Mouse (Mus musculus) ES-E14 (cell line): ENCODE data around the gene Dync1i1. TPM values are rescaled to one million over a fixed set of nuclear protein-coding genes. Genes with fewer than 3 reads are reported as not detected.

Source experiments
- DNase-seq: peaks from one replicate; pipeline ENCODE4 v3.0.0-alpha.2; 2013; ENCODE audit warnings: low read depth, low spot score
- H3K27ac ChIP-seq: 2 replicates; pipeline ENCODE4 v1.5.1; 2012; ENCODE audit warnings: low read depth, mild to moderate bottlenecking, low read length, moderate library complexity, mixed read lengths; ENCODE audit not compliant: poor library complexity, insufficient read depth, severe bottlenecking
- H3K36me3 ChIP-seq: 2 replicates; pipeline ENCODE4 v1.6.1; 2012; ENCODE audit warnings: mild to moderate bottlenecking, low read length, moderate library complexity, mixed read lengths; ENCODE audit not compliant: control insufficient read depth, poor library complexity, insufficient read depth, severe bottlenecking
- H3K4me1 ChIP-seq, 2 experiments: fragments of 150-350 bp in 1 of 2; sonication (generic) in 1 of 2; 2 replicates each; pipeline ENCODE4 v1.6.1; 2012; ENCODE audit warnings: low read length in 2 of 2, mild to moderate bottlenecking in 1 of 2, mixed read lengths in 1 of 2; ENCODE audit not compliant: control insufficient read depth in 2 of 2, insufficient read depth in 2 of 2, poor library complexity in 1 of 2
- H3K4me3 ChIP-seq, 2 experiments: fragments of 150-350 bp in 1 of 2; sonication (generic) in 1 of 2; 2 replicates each; pipeline ENCODE4 v1.5.1; 2012; ENCODE audit warnings: low read length in 2 of 2, low read depth in 1 of 2, mild to moderate bottlenecking in 1 of 2, mixed read lengths in 1 of 2; ENCODE audit not compliant: insufficient read depth in 1 of 2, poor library complexity in 1 of 2, severe bottlenecking in 1 of 2
- H3K9ac ChIP-seq: 2 replicates; pipeline ENCODE4 v1.6.1; 2012; ENCODE audit warnings: low read depth, mild to moderate bottlenecking, low read length, mixed read lengths; ENCODE audit not compliant: poor library complexity, insufficient read depth, severe bottlenecking
- H3K9me3 ChIP-seq: fragments of 150-350 bp; sonication (generic); 2 replicates; pipeline ENCODE4 v1.6.1; 2012; ENCODE audit warnings: low read depth, mild to moderate bottlenecking, low read length; ENCODE audit not compliant: control insufficient read depth, insufficient read depth
- CHD2 ChIP-seq: IDR thresholded peaks from 2 replicates; pipeline ENCODE4 v1.6.1; 2014; ENCODE audit warnings: mild to moderate bottlenecking, low read depth, low read length, inconsistent platforms
- HCFC1 ChIP-seq: IDR thresholded peaks from 2 replicates; pipeline ENCODE4 v1.6.1; 2012; ENCODE audit warnings: low read length, inconsistent platforms, borderline replicate concordance; ENCODE audit not compliant: insufficient read depth
- MAFK ChIP-seq: IDR thresholded peaks from 2 replicates; pipeline ENCODE4 v1.6.1; 2014; ENCODE audit warnings: mild to moderate bottlenecking, low read depth, low read length, inconsistent platforms; ENCODE audit not compliant: insufficient read depth
- ZC3H11A ChIP-seq: IDR thresholded peaks from 2 replicates; pipeline ENCODE4 v1.6.1; 2012; ENCODE audit warnings: low read depth, mild to moderate bottlenecking, inconsistent platforms, low read length, borderline replicate concordance
- ZNF384 ChIP-seq: IDR thresholded peaks from 2 replicates; pipeline ENCODE4 v1.6.1; 2012; ENCODE audit warnings: low read depth, low read length, inconsistent platforms
- in situ Hi-C, 2 experiments: fragments of 600-800 bp; cut with MboI; formaldehyde crosslinking; loops; one replicate each; pipeline ENCODE4 v1.15.1; 2025; ENCODE audit warnings: low sequenced_read_pairs in 2 of 2, inconsistent platforms in 1 of 2; ENCODE audit not compliant: unreplicated experiment in 2 of 2
- total RNA-seq: library from RNA; depleted of rRNA; stranded (reverse); fragments of 300-350 nt; gene quantifications from 2 replicates; pipeline ENCODE4 v1.2.3, GENCODE M21; 2012

Dync1i1 gene
- total RNA-seq, 1 experiment, result 0.71 TPM

- H3K27ac ChIP-seq, result no peak overlapping the region
- in situ Hi-C loops, result no loop called here
- H3K4me1 ChIP-seq, result no peaks in the 10 kb centered on the region
- H3K4me3 ChIP-seq, result no peak overlapping the region
- no peak for DNase-seq
- H3K9me3 ChIP-seq, result no peaks in the 10 kb centered on the region
- H3K9ac ChIP-seq, result no peak overlapping the region
- no peaks in the 10 kb centered on the region for H3K36me3 ChIP-seq
- TF ChIP-seq MAFK, result no peak
- TF ChIP-seq ZC3H11A, result no peak
- TF ChIP-seq HCFC1, result no peak
- no peak for TF ChIP-seq ZNF384
- TF ChIP-seq CHD2, result no peak
Measured at GRCm38 (mm10) chr6:5781752-5782151, 56.3 kb downstream of the Dync1i1 start.

GRCm38 (mm10) chr6:5783830-5784229 lies 58.4 kb downstream of the Dync1i1 start:
- H3K4me3 ChIP-seq, result no peak overlapping the region
- DNase-seq, result no peak
- H3K4me1 ChIP-seq, result no peaks in the 10 kb centered on the region
- H3K27ac ChIP-seq, result no peak overlapping the region
- H3K9ac ChIP-seq, result no peak overlapping the region
- in situ Hi-C loops, result no loop called here
- no peaks in the 10 kb centered on the region for H3K36me3 ChIP-seq
- H3K9me3 ChIP-seq, result no peaks in the 10 kb centered on the region
- TF ChIP-seq ZNF384 (no peak), MAFK (no peak), CHD2 (no peak), HCFC1 (no peak), ZC3H11A (no peak)

GRCm38 (mm10) chr6:5790607-5791006 lies 65.2 kb downstream of the Dync1i1 start:
- DNase-seq, result no peak
- no peaks in the 10 kb centered on the region for H3K9me3 ChIP-seq
- in situ Hi-C loops, result no loop called here
- H3K27ac ChIP-seq, result no peak overlapping the region
- H3K36me3 ChIP-seq, result no peaks in the 10 kb centered on the region
- H3K4me1 ChIP-seq, result no peaks in the 10 kb centered on the region; a peak in 1 of 4 replicates
- H3K4me3 ChIP-seq, result no peak overlapping the region
- TF ChIP-seq ZNF384, result no peak
- TF ChIP-seq CHD2, result no peak
- TF ChIP-seq MAFK, result no peak
- TF ChIP-seq ZC3H11A, result no peak
- TF ChIP-seq HCFC1, result no peak
- H3K9ac ChIP-seq, result no peak overlapping the region

- Histone ChIP-seq H3K36me3 (no peaks in the 10 kb centered on the region), H3K9ac (no peak overlapping the region), H3K27ac (no peak overlapping the region), H3K4me3 (no peak overlapping the region), H3K9me3 (no peaks in the 10 kb centered on the region), H3K4me1 (no peaks in the 10 kb centered on the region; a peak in 1 of 4 replicates)
- DNase-seq, result no peak
- in situ Hi-C loops, result no loop called here
- TF ChIP-seq ZNF384 (no peak), MAFK (no peak), CHD2 (no peak)
Measured at GRCm38 (mm10) chr6:5794106-5794753, 68.8 kb downstream of the Dync1i1 start.

GRCm38 (mm10) chr6:5795314-5795713 lies 69.9 kb downstream of the Dync1i1 start:
- DNase-seq, result no peak
- TF ChIP-seq HCFC1, result no peak
- no peak for TF ChIP-seq ZC3H11A
- TF ChIP-seq CHD2, result no peak
- H3K9me3 ChIP-seq, result no peaks in the 10 kb centered on the region
- H3K4me3 ChIP-seq, result no peak overlapping the region
- no peak overlapping the region for H3K9ac ChIP-seq
- H3K27ac ChIP-seq, result no peak overlapping the region
- no peaks in the 10 kb centered on the region; a peak in 1 of 4 replicates for H3K4me1 ChIP-seq
- no peaks in the 10 kb centered on the region for H3K36me3 ChIP-seq
- in situ Hi-C loops, result no loop called here
